Mouse (Mus musculus) ES-E14 (cell line): ENCODE measurements at regions not wholly inside any gene's neighbourhood (a gene's known extent, or its start where the extent isn't known, plus 50 kb on each side); places are given as distances from the start of the nearest gene placed in this dataset.

ENCODE experiments used
- DNase-seq: peaks from one replicate; pipeline ENCODE4 v3.0.0-alpha.2; 2013; ENCODE audit warnings: low read depth, low spot score
- H3K27ac ChIP-seq: 2 replicates; pipeline ENCODE4 v1.5.1; 2012; ENCODE audit warnings: low read depth, mild to moderate bottlenecking, low read length, moderate library complexity, mixed read lengths; ENCODE audit not compliant: poor library complexity, insufficient read depth, severe bottlenecking
- H3K36me3 ChIP-seq: 2 replicates; pipeline ENCODE4 v1.6.1; 2012; ENCODE audit warnings: mild to moderate bottlenecking, low read length, moderate library complexity, mixed read lengths; ENCODE audit not compliant: control insufficient read depth, poor library complexity, insufficient read depth, severe bottlenecking
- H3K4me1 ChIP-seq, 2 experiments: fragments of 150-350 bp in 1 of 2; sonication (generic) in 1 of 2; 2 replicates each; pipeline ENCODE4 v1.6.1; 2012; ENCODE audit warnings: low read length in 2 of 2, mild to moderate bottlenecking in 1 of 2, mixed read lengths in 1 of 2; ENCODE audit not compliant: control insufficient read depth in 2 of 2, insufficient read depth in 2 of 2, poor library complexity in 1 of 2
- H3K4me3 ChIP-seq, 2 experiments: fragments of 150-350 bp in 1 of 2; sonication (generic) in 1 of 2; 2 replicates each; pipeline ENCODE4 v1.5.1; 2012; ENCODE audit warnings: low read length in 2 of 2, low read depth in 1 of 2, mild to moderate bottlenecking in 1 of 2, mixed read lengths in 1 of 2; ENCODE audit not compliant: insufficient read depth in 1 of 2, poor library complexity in 1 of 2, severe bottlenecking in 1 of 2
- H3K9ac ChIP-seq: 2 replicates; pipeline ENCODE4 v1.6.1; 2012; ENCODE audit warnings: low read depth, mild to moderate bottlenecking, low read length, mixed read lengths; ENCODE audit not compliant: poor library complexity, insufficient read depth, severe bottlenecking
- H3K9me3 ChIP-seq: fragments of 150-350 bp; sonication (generic); 2 replicates; pipeline ENCODE4 v1.6.1; 2012; ENCODE audit warnings: low read depth, mild to moderate bottlenecking, low read length; ENCODE audit not compliant: control insufficient read depth, insufficient read depth
- CHD2 ChIP-seq: IDR thresholded peaks from 2 replicates; pipeline ENCODE4 v1.6.1; 2014; ENCODE audit warnings: mild to moderate bottlenecking, low read depth, low read length, inconsistent platforms
- HCFC1 ChIP-seq: IDR thresholded peaks from 2 replicates; pipeline ENCODE4 v1.6.1; 2012; ENCODE audit warnings: low read length, inconsistent platforms, borderline replicate concordance; ENCODE audit not compliant: insufficient read depth
- MAFK ChIP-seq: IDR thresholded peaks from 2 replicates; pipeline ENCODE4 v1.6.1; 2014; ENCODE audit warnings: mild to moderate bottlenecking, low read depth, low read length, inconsistent platforms; ENCODE audit not compliant: insufficient read depth
- ZC3H11A ChIP-seq: IDR thresholded peaks from 2 replicates; pipeline ENCODE4 v1.6.1; 2012; ENCODE audit warnings: low read depth, mild to moderate bottlenecking, inconsistent platforms, low read length, borderline replicate concordance
- ZNF384 ChIP-seq: IDR thresholded peaks from 2 replicates; pipeline ENCODE4 v1.6.1; 2012; ENCODE audit warnings: low read depth, low read length, inconsistent platforms
- in situ Hi-C, 2 experiments: fragments of 600-800 bp; cut with MboI; formaldehyde crosslinking; loops; one replicate each; pipeline ENCODE4 v1.15.1; 2025; ENCODE audit warnings: low sequenced_read_pairs in 2 of 2, inconsistent platforms in 1 of 2; ENCODE audit not compliant: unreplicated experiment in 2 of 2

- H3K27ac ChIP-seq = no peak overlapping the region
- H3K4me3 ChIP-seq = no peak overlapping the region
- peaks cover 0 to 3% of the 10 kb centered on the region in 2 experiments; a peak in 1 of 4 replicates for H3K4me1 ChIP-seq
- in situ Hi-C loops = no loop called here
- 0 out of 2 replicates have a peak, but pooled peaks have one; percentile 15 for TF ChIP-seq MAFK
- no peak for TF ChIP-seq HCFC1
- no peak overlapping the region for H3K9ac ChIP-seq
- no peaks in the 10 kb centered on the region for H3K36me3 ChIP-seq
- H3K9me3 ChIP-seq = no peaks in the 10 kb centered on the region
- DNase-seq = no peak
Observed at GRCm38 (mm10) chr1:77820101-77820500, 305.2 kb upstream of the Epha4 start.

- no peak overlapping the region for H3K4me3 ChIP-seq
- H3K9ac ChIP-seq = no peak overlapping the region
- DNase-seq = no peak
- H3K9me3 ChIP-seq = no peaks in the 10 kb centered on the region
- in situ Hi-C loops = no loop called here
- no peak for TF ChIP-seq CHD2
- no peak for TF ChIP-seq HCFC1
- no peak for TF ChIP-seq ZC3H11A
- no peak for TF ChIP-seq ZNF384
- no peak for TF ChIP-seq MAFK
- no peaks in the 10 kb centered on the region for H3K36me3 ChIP-seq
- H3K27ac ChIP-seq = no peak overlapping the region
- H3K4me1 ChIP-seq = no peaks in the 10 kb centered on the region
Observed at GRCm38 (mm10) chr1:77815451-77815850, 300.6 kb upstream of the Epha4 start.

GRCm38 (mm10) chr1:77811573-77811972 is 296.7 kb upstream of the Epha4 start:
- Histone ChIP-seq H3K4me3 (no peak overlapping the region), H3K4me1 (no peaks in the 10 kb centered on the region), H3K9ac (no peak overlapping the region), H3K27ac (no peak overlapping the region), H3K36me3 (no peaks in the 10 kb centered on the region), H3K9me3 (no peaks in the 10 kb centered on the region)
- no peak for DNase-seq
- in situ Hi-C loops = no loop called here
- TF ChIP-seq MAFK (no peak), HCFC1 (no peak), ZC3H11A (no peak), ZNF384 (no peak), CHD2 (no peak)

GRCm38 (mm10) chr1:77790974-77791373 is 276.1 kb upstream of the Epha4 start:
- TF ChIP-seq ZC3H11A (no peak), CHD2 (no peak), ZNF384 (no peak), HCFC1 (no peak), MAFK (no peak)
- Histone ChIP-seq H3K4me3 (no peak overlapping the region), H3K36me3 (no peaks in the 10 kb centered on the region), H3K4me1 (no peaks in the 10 kb centered on the region), H3K27ac (no peak overlapping the region), H3K9me3 (no peaks in the 10 kb centered on the region), H3K9ac (no peak overlapping the region)
- DNase-seq = no peak
- in situ Hi-C loops = no loop called here

- H3K27ac ChIP-seq = no peak overlapping the region
- H3K36me3 ChIP-seq = no peaks in the 10 kb centered on the region
- no peaks in the 10 kb centered on the region for H3K4me1 ChIP-seq
- no peaks in the 10 kb centered on the region for H3K9me3 ChIP-seq
- H3K4me3 ChIP-seq = no peak overlapping the region
- no peak overlapping the region for H3K9ac ChIP-seq
- in situ Hi-C loops = no loop called here
- DNase-seq = no peak
- TF ChIP-seq HCFC1 (no peak), ZNF384 (no peak), ZC3H11A (no peak), CHD2 (no peak), MAFK (no peak)
Observed at GRCm38 (mm10) chr1:77754326-77754725, 239.4 kb upstream of the Epha4 start.
